9 mouse cellular contexts compared by ENCODE assay signal in genomic region chr10:58601431-58601901, GRCm38 (mm10).
DNase-seq lines count a peak whose midpoint lies in the region; ATAC-seq and TF ChIP-seq lines count a peak whose summit lies in the region.
"Had no signal": no experiment of that assay in that cellular context is flagged by ENCODE, and none has a peak within 500 bp of the region (broad histone marks: within the 10 kb centered on the region; RNA-seq: fewer than 3 reads in every experiment).

No protein-coding gene starts in this region.

- H3K9me3 ChIP-seq in intestine, embryonic 16.5 days (ENCODE audit: control insufficient read depth, low read length): no peaks in the 10 kb centered on the region
- H3K9me3 ChIP-seq in intestine, embryonic 15.5 days: no peaks in the 10 kb centered on the region
- H3K9me3 ChIP-seq in hindbrain, embryonic 11.5 days (ENCODE audit: control insufficient read depth, low read length): no peaks in the 10 kb centered on the region
- no peaks in the 10 kb centered on the region for H3K9me3 ChIP-seq in limb, embryonic 14.5 days (ENCODE audit: control insufficient read depth, low read length)
- H3K9me3 ChIP-seq: G1E had no signal

- no peak for TF ChIP-seq POLR2A in limb, embryonic 14.5 days (IDR thresholded peaks at IDR 0.05; ENCODE audit: borderline replicate concordance, extremely low read depth, insufficient read depth, insufficient read length)

- no peak overlapping the region for H3K9ac ChIP-seq in intestine, embryonic 16.5 days (ENCODE audit: low read depth, low read length)
- no peak overlapping the region for H3K9ac ChIP-seq in intestine, embryonic 15.5 days
- no peak overlapping the region for H3K9ac ChIP-seq in hindbrain, embryonic 11.5 days (ENCODE audit: low read depth, low read length)
- no peak overlapping the region for H3K9ac ChIP-seq in limb, embryonic 14.5 days (ENCODE audit: low read depth, low read length, severe bottlenecking)

- H3K4me1 ChIP-seq in intestine, embryonic 16.5 days (ENCODE audit: control insufficient read depth, insufficient read depth, low read length): no peaks in the 10 kb centered on the region
- no peaks in the 10 kb centered on the region for H3K4me1 ChIP-seq in intestine, embryonic 15.5 days (replicated peaks)
- no peaks in the 10 kb centered on the region; the same call in 1 of the 2 replicates for H3K4me1 ChIP-seq in hindbrain, embryonic 11.5 days (replicated peaks; ENCODE audit: control insufficient read depth, insufficient read depth, low read length)
- H3K4me1 ChIP-seq in limb, embryonic 14.5 days (ENCODE audit: control insufficient read depth, insufficient read depth, low read length): peaks cover 5% of the 10 kb centered on the region; the same call in 1 of the 2 replicates

- 32% methylated on average over 6 of the region's 6 CpGs for WGBS in intestine, embryonic 16.5 days
- WGBS in intestine, embryonic 15.5 days: 31% methylated on average over 6 of the region's 6 CpGs
- 30% methylated on average over 6 of the region's 6 CpGs for WGBS in hindbrain, embryonic 11.5 days
- WGBS in limb, embryonic 14.5 days: 18% methylated on average over 6 of the region's 6 CpGs

- no peaks in the 10 kb centered on the region for H3K36me3 ChIP-seq in intestine, embryonic 16.5 days (ENCODE audit: control insufficient read depth, insufficient read depth, low read length)
- H3K36me3 ChIP-seq in intestine, embryonic 15.5 days: no peaks in the 10 kb centered on the region
- no peaks in the 10 kb centered on the region for H3K36me3 ChIP-seq in hindbrain, embryonic 11.5 days (ENCODE audit: control insufficient read depth, insufficient read depth, low read length)
- no peaks in the 10 kb centered on the region for H3K36me3 ChIP-seq in limb, embryonic 14.5 days (ENCODE audit: control insufficient read depth, insufficient read depth, low read length)
- H3K36me3 ChIP-seq: G1E had no signal

- 0 out of 2 replicates have a peak overlapping the region, but pooled peaks have one; percentile 11 for H3K27ac ChIP-seq in intestine, embryonic 16.5 days (ENCODE audit: low read length)
- no peak overlapping the region for H3K27ac ChIP-seq in intestine, embryonic 15.5 days
- 0 out of 2 replicates have a peak overlapping the region, but pooled peaks have one; percentile 3 for H3K27ac ChIP-seq in hindbrain, embryonic 11.5 days (ENCODE audit: low read depth, low read length)
- no peak overlapping the region for H3K27ac ChIP-seq in limb, embryonic 14.5 days (replicated peaks; ENCODE audit: low read depth, low read length)

- ATAC-seq in intestine, embryonic 16.5 days: no peak
- ATAC-seq in intestine, embryonic 15.5 days: no peak
- ATAC-seq in hindbrain, embryonic 11.5 days (ENCODE audit: low FRiP score): peak; percentile 43; the same call in 1 of the 2 replicates
- ATAC-seq in limb, embryonic 14.5 days (ENCODE audit: low FRiP score, low read depth): peak; percentile 78

- DNase-seq in cerebellum, adult 9-10 months: peak; percentile 71
- peak; percentile 14 for DNase-seq in hindbrain, embryonic 11.5 days (ENCODE audit: low spot score)
- DNase-seq in limb, embryonic 14.5 days (ENCODE audit: low spot score): peak; percentile 77
- no peak for DNase-seq in spleen, postnatal 14 days (ENCODE audit: low spot score in 2 of 2)
- DNase-seq in thymus, postnatal 14 days: no peak
- no peak for DNase-seq in lung, postnatal 14 days

- no peaks in the 10 kb centered on the region for H3K27me3 ChIP-seq in intestine, embryonic 16.5 days (replicated peaks; ENCODE audit: control insufficient read depth, insufficient read depth, low read length)
- H3K27me3 ChIP-seq in intestine, embryonic 15.5 days (replicated peaks): no peaks in the 10 kb centered on the region
- no peaks in the 10 kb centered on the region for H3K27me3 ChIP-seq in hindbrain, embryonic 11.5 days (ENCODE audit: control insufficient read depth, insufficient read depth, low read length)
- H3K27me3 ChIP-seq in limb, embryonic 14.5 days (ENCODE audit: control insufficient read depth, insufficient read depth, low read length): no peaks in the 10 kb centered on the region

- H3K4me3 ChIP-seq in intestine, embryonic 16.5 days (ENCODE audit: low read length): no peak overlapping the region
- no peak overlapping the region for H3K4me3 ChIP-seq in intestine, embryonic 15.5 days (replicated peaks)
- H3K4me3 ChIP-seq in hindbrain, embryonic 11.5 days (ENCODE audit: low read depth, low read length): no peak overlapping the region
- H3K4me3 ChIP-seq in limb, embryonic 14.5 days (replicated peaks; ENCODE audit: low read length): no peak overlapping the region

- no peak overlapping the region for H3K4me2 ChIP-seq in intestine, embryonic 16.5 days (ENCODE audit: low read depth, low read length)
- no peak overlapping the region for H3K4me2 ChIP-seq in intestine, embryonic 15.5 days (replicated peaks)
- no peak overlapping the region for H3K4me2 ChIP-seq in hindbrain, embryonic 11.5 days (replicated peaks; ENCODE audit: low read depth, low read length)
- no peak overlapping the region for H3K4me2 ChIP-seq in limb, embryonic 14.5 days (replicated peaks; ENCODE audit: low read depth, low read length, severe bottlenecking)

Comparison
In these comparisons a context has a peak if more than half of its experiments do, and no peak if none do; other contexts are left out.
1. H3K27ac ChIP-seq: peak in intestine, embryonic 16.5 days (single experiment) and hindbrain, embryonic 11.5 days (single experiment); none in intestine, embryonic 15.5 days (single experiment) and limb, embryonic 14.5 days (single experiment).
2. ATAC-seq: peak in hindbrain, embryonic 11.5 days (single experiment) and limb, embryonic 14.5 days (single experiment); none in intestine, embryonic 16.5 days (single experiment) and intestine, embryonic 15.5 days (single experiment).
3. DNase-seq: peak in cerebellum, adult 9-10 months (single experiment), hindbrain, embryonic 11.5 days (single experiment) and limb, embryonic 14.5 days (single experiment); none in spleen, postnatal 14 days (0 of 2), thymus, postnatal 14 days (single experiment) and lung, postnatal 14 days (single experiment).